Mouse (Mus musculus): ENCODE data around the gene Sfrp2. TPM values are rescaled to one million over a fixed set of nuclear protein-coding genes. Genes with fewer than 3 reads are reported as not detected.

The Sfrp2 gene
- polyA plus RNA-seq, 1 experiment from 2014 or later = 46.7 TPM

DNA sequence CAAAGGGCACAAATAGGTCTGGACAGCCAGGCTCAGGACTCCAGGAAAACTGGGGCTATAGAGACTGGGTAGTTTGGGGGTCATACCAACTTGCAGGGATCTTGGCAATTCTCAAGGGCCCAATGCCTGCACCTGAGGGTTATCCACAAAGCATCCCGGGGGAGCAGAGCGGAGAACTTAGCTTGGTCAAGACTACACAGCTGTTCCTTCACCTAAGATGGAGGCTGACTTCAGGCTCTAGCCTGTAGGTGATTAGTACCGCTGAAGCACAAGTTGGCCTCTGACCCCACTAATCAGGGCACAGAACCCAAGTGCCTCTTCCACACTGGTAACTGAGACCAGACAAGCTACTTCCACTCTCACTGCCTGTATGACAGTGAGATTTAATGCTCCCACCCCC lies 18.6 kb downstream of the Sfrp2 start:
- Histone ChIP-seq H3K4me3 (ENCODE audit: low read depth, low read length) (no peak overlapping the region), H3K4me1 (ENCODE audit: control insufficient read depth, insufficient read depth, low read length) (peaks cover 6% of the 10 kb centered on the region), H3K9me3 (replicated peaks; ENCODE audit: control insufficient read depth, low read length, poor library complexity, severe bottlenecking) (no peaks in the 10 kb centered on the region), H3K4me2 (ENCODE audit: low read length) (no peak overlapping the region), H3K27ac (ENCODE audit: low read length) (no peak overlapping the region), H3K27me3 (ENCODE audit: control insufficient read depth, insufficient read depth, low read depth, low read length) (no peaks in the 10 kb centered on the region), H3K36me3 (ENCODE audit: control insufficient read depth, insufficient read depth, low read length) (no peaks in the 10 kb centered on the region), H3K9ac (ENCODE audit: low read depth, low read length) (no peak overlapping the region)
- 73% methylated on average over 3 of the region's 3 CpGs for WGBS
- ATAC-seq = no peak

DNA sequence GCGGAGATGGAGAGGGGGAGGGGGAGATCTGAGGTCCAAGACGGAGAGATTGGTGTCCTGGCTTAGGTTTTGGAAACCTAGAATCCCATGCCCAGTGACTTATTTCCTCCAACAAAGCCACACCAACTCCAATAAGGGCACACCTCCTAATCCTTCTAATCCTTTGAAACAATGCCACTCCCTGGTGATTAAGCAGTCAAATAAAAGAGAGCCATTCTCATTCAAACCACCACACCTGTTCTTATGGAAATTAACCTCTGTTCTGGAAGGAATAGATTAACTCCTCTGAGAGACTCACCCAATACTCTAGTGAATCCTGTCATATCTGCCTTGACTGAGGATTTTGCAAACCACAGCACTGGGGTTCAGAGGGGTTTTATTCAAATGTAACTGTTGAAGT lies 21.0 kb downstream of the Sfrp2 start:
- 42% methylated on average over 2 of the region's 2 CpGs for WGBS
- no peak overlapping the region for H3K27ac ChIP-seq (ENCODE audit: low read length)
- peaks cover 6% of the 10 kb centered on the region for H3K4me1 ChIP-seq (ENCODE audit: control insufficient read depth, insufficient read depth, low read length)
- H3K4me2 ChIP-seq (ENCODE audit: low read length) = no peak overlapping the region
- no peak overlapping the region for H3K9ac ChIP-seq (ENCODE audit: low read depth, low read length)
- H3K36me3 ChIP-seq (ENCODE audit: control insufficient read depth, insufficient read depth, low read length) = no peaks in the 10 kb centered on the region
- ATAC-seq = no peak
- H3K9me3 ChIP-seq (replicated peaks; ENCODE audit: control insufficient read depth, low read length, poor library complexity, severe bottlenecking) = no peaks in the 10 kb centered on the region
- H3K4me3 ChIP-seq (ENCODE audit: low read depth, low read length) = no peak overlapping the region
- no peaks in the 10 kb centered on the region for H3K27me3 ChIP-seq (ENCODE audit: control insufficient read depth, insufficient read depth, low read depth, low read length)

DNA sequence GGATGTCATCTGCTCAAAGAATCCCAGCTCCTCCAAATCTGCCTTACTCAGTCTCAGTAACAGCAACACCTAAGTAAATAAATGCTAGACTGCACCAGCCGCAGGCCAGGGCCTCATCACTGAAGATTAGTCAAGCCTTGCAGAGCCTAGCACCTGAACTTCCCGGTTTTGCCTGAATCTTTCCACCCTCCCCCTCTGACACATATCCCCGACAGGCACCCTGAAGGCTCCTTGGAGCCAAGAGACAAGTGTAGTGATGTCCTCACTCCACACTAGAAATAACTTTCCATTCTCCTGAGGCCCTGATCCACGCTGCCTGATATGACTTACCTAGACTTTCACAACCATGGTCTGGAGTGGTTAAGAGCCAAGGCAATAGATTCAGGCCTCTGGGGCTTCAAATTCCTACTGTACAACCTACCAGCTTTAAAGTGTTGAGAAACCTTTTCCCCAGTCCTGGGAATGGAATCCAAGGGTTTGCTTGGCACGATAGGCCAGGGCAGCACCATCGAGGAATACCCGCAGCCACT lies 21.7 kb downstream of the Sfrp2 start:
- 84% methylated on average over 7 of the region's 7 CpGs for WGBS
- H3K27me3 ChIP-seq (ENCODE audit: control insufficient read depth, insufficient read depth, low read depth, low read length) = no peaks in the 10 kb centered on the region
- H3K27ac ChIP-seq (ENCODE audit: low read length) = no peak overlapping the region
- H3K36me3 ChIP-seq (ENCODE audit: control insufficient read depth, insufficient read depth, low read length) = no peaks in the 10 kb centered on the region
- H3K4me3 ChIP-seq (ENCODE audit: low read depth, low read length) = no peak overlapping the region
- peaks cover 6% of the 10 kb centered on the region for H3K4me1 ChIP-seq (ENCODE audit: control insufficient read depth, insufficient read depth, low read length)
- no peak overlapping the region for H3K9ac ChIP-seq (ENCODE audit: low read depth, low read length)
- no peaks in the 10 kb centered on the region for H3K9me3 ChIP-seq (replicated peaks; ENCODE audit: control insufficient read depth, low read length, poor library complexity, severe bottlenecking)
- H3K4me2 ChIP-seq (ENCODE audit: low read length) = no peak overlapping the region
- no peak for ATAC-seq

DNA sequence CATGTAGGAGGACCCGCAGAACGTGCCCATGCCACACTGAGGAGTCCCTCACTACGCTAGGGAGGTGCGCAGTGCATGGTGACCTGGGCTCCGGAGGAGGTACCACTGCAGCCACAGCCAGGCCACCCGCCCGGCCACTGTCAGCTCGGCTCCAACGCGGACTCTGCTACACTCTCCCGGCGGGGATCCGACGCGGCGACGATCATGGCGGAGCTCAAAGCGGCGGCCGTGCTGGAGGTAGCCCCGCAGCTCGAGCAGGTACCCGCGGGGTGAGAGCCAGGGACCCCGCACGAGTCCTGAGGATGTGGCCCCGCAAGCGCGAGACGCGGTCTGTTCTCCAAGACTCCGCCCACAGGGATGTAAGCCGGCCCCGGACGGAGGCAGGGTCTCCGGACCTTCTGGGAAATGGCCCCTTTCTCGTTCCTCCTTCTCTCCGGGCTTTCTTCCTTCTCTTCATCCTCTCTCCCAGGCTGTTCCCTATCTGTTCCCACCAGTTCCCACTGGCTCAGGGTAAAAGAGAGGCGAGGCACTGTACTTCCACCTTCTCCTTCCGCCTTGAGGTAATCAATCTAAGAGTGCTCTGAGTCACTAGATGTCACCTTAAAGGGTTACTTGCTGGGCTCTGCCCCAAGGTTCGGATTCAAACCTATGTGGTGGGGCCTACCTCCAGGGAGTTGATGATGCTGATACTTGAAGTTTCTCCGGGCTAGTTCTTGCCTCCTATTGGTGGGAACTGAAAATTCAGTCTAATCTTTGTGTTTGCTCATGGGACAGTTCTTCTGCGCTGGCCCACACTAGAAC lies 23.7 kb downstream of the Sfrp2 start:
- H3K4me3 ChIP-seq (ENCODE audit: low read depth, low read length) = peak overlapping the region; percentile 71
- H3K36me3 ChIP-seq (ENCODE audit: control insufficient read depth, insufficient read depth, low read length) = no peaks in the 10 kb centered on the region
- no peaks in the 10 kb centered on the region for H3K9me3 ChIP-seq (replicated peaks; ENCODE audit: control insufficient read depth, low read length, poor library complexity, severe bottlenecking)
- no peak overlapping the region for H3K27ac ChIP-seq (ENCODE audit: low read length)
- peak; percentile 89 for ATAC-seq
- 3% methylated on average over 44 of the region's 44 CpGs for WGBS
- peaks cover 3% of the 10 kb centered on the region; the same call in 1 of the 2 replicates for H3K4me1 ChIP-seq (ENCODE audit: control insufficient read depth, insufficient read depth, low read length)
- peak overlapping the region; percentile 76 for H3K4me2 ChIP-seq (ENCODE audit: low read length)
- H3K27me3 ChIP-seq (ENCODE audit: control insufficient read depth, insufficient read depth, low read depth, low read length) = no peaks in the 10 kb centered on the region
- peak overlapping the region; percentile 80 for H3K9ac ChIP-seq (ENCODE audit: low read depth, low read length)

DNA sequence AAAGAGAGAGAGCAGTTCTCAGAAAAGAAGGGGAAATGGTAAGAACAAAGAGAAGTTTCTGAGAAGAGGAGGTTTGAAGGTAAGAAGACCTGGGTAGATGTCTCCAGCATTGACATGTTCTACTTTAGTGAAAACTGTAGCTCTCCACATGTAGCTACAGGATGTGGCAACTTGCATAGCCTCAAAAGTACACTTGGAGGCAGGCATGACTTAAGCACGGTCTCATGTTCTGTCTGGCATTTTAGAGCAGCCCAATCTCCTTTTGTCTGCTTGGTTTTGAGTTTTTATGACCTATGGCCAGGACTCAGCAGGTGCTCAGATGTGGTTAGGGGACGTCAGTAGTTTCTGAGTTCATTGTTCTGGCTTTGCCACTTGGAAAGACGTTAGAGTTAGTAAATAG lies 25.3 kb downstream of the Sfrp2 start:
- no peak overlapping the region for H3K4me2 ChIP-seq (ENCODE audit: low read length)
- no peak for ATAC-seq
- WGBS = 53% methylated on average over 3 of the region's 3 CpGs
- no peak overlapping the region for H3K9ac ChIP-seq (ENCODE audit: low read depth, low read length)
- H3K36me3 ChIP-seq (ENCODE audit: control insufficient read depth, insufficient read depth, low read length) = no peaks in the 10 kb centered on the region
- H3K27me3 ChIP-seq (ENCODE audit: control insufficient read depth, insufficient read depth, low read depth, low read length) = no peaks in the 10 kb centered on the region
- peaks cover 3% of the 10 kb centered on the region; the same call in 1 of the 2 replicates for H3K4me1 ChIP-seq (ENCODE audit: control insufficient read depth, insufficient read depth, low read length)
- no peak overlapping the region for H3K27ac ChIP-seq (ENCODE audit: low read length)
- no peak overlapping the region for H3K4me3 ChIP-seq (ENCODE audit: low read depth, low read length)
- no peaks in the 10 kb centered on the region for H3K9me3 ChIP-seq (replicated peaks; ENCODE audit: control insufficient read depth, low read length, poor library complexity, severe bottlenecking)

DNA sequence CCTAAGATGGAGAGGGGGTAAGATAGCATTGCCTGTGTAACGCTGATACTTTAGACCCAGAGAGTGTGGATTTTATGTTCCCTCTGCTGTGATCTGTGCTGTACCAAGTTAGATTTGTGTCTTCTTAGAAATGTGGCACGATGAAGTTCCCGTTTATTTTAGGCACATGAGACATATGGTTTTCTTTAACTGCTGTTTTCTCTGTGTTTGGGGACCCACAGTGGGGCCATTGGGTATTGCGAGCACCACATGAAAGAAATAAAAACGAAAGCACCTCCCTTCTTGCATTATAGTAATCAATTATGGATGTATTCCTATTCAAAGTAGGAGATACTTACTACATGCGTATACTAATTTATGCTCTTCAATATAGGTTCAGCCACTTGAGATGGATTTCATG lies 31.0 kb downstream of the Sfrp2 start:
- H3K4me1 ChIP-seq (ENCODE audit: control insufficient read depth, insufficient read depth, low read length) = no peaks in the 10 kb centered on the region
- ATAC-seq = no peak
- no peak overlapping the region for H3K4me3 ChIP-seq (ENCODE audit: low read depth, low read length)
- H3K27me3 ChIP-seq (ENCODE audit: control insufficient read depth, insufficient read depth, low read depth, low read length) = no peaks in the 10 kb centered on the region
- 82% methylated on average over 6 of the region's 6 CpGs for WGBS
- no peaks in the 10 kb centered on the region for H3K36me3 ChIP-seq (ENCODE audit: control insufficient read depth, insufficient read depth, low read length)
- no peak overlapping the region for H3K9ac ChIP-seq (ENCODE audit: low read depth, low read length)
- no peak overlapping the region for H3K4me2 ChIP-seq (ENCODE audit: low read length)
- H3K27ac ChIP-seq (ENCODE audit: low read length) = no peak overlapping the region
- no peaks in the 10 kb centered on the region for H3K9me3 ChIP-seq (replicated peaks; ENCODE audit: control insufficient read depth, low read length, poor library complexity, severe bottlenecking)

DNA sequence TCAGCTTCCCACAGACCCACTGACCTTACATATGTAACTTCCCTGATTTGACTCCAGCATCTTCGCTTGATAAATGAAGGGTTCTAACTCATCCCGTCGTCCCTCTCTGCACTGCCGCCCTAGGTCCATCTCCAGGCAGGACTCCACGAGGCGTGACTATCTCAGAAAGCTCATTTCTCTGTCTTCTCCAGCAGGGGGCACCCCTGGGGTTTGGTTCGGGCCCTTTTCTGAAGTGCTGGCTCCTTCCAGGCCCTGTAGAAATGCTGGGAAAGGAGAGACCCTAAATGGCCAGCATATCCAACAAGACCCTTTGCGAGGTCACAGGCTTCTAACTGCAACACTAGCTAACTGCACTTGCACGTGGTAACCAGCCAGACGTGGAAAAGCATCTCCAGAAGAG lies 31.7 kb downstream of the Sfrp2 start:
- Histone ChIP-seq H3K27me3 (ENCODE audit: control insufficient read depth, insufficient read depth, low read depth, low read length) (no peaks in the 10 kb centered on the region), H3K4me2 (ENCODE audit: low read length) (no peak overlapping the region), H3K4me1 (ENCODE audit: control insufficient read depth, insufficient read depth, low read length) (no peaks in the 10 kb centered on the region), H3K36me3 (ENCODE audit: control insufficient read depth, insufficient read depth, low read length) (no peaks in the 10 kb centered on the region), H3K9ac (ENCODE audit: low read depth, low read length) (no peak overlapping the region), H3K9me3 (replicated peaks; ENCODE audit: control insufficient read depth, low read length, poor library complexity, severe bottlenecking) (no peaks in the 10 kb centered on the region), H3K27ac (ENCODE audit: low read length) (no peak overlapping the region), H3K4me3 (ENCODE audit: low read depth, low read length) (no peak overlapping the region)
- peak; percentile 56; the same call in 1 of the 2 replicates for ATAC-seq
- 9% methylated on average over 10 of the region's 10 CpGs for WGBS

DNA sequence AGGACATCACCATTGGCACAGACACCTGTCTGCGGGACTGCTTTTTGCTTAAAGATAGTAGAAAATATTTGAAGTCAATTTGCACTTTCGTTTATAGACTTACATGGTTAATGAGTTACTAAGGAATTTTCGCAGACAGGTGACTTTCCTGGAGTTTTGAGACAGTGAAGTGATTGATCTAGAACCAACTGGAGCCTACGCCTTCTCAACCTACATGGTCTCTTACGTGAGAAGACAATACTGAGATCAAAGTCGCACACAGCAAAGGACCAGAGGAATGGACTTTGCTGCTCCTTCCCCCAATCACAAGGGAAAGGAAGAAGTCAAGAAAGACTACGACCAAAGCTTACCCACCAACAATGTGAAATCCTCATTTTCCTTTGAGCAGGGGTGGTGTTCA lies 33.4 kb downstream of the Sfrp2 start:
- Histone ChIP-seq H3K4me2 (ENCODE audit: low read length) (no peak overlapping the region), H3K27ac (ENCODE audit: low read length) (no peak overlapping the region), H3K36me3 (ENCODE audit: control insufficient read depth, insufficient read depth, low read length) (no peaks in the 10 kb centered on the region), H3K4me1 (ENCODE audit: control insufficient read depth, insufficient read depth, low read length) (no peaks in the 10 kb centered on the region), H3K27me3 (ENCODE audit: control insufficient read depth, insufficient read depth, low read depth, low read length) (no peaks in the 10 kb centered on the region), H3K9ac (ENCODE audit: low read depth, low read length) (no peak overlapping the region), H3K9me3 (replicated peaks; ENCODE audit: control insufficient read depth, low read length, poor library complexity, severe bottlenecking) (no peaks in the 10 kb centered on the region), H3K4me3 (ENCODE audit: low read depth, low read length) (no peak overlapping the region)
- 91% methylated on average over 7 of the region's 7 CpGs for WGBS
- ATAC-seq = no peak

DNA sequence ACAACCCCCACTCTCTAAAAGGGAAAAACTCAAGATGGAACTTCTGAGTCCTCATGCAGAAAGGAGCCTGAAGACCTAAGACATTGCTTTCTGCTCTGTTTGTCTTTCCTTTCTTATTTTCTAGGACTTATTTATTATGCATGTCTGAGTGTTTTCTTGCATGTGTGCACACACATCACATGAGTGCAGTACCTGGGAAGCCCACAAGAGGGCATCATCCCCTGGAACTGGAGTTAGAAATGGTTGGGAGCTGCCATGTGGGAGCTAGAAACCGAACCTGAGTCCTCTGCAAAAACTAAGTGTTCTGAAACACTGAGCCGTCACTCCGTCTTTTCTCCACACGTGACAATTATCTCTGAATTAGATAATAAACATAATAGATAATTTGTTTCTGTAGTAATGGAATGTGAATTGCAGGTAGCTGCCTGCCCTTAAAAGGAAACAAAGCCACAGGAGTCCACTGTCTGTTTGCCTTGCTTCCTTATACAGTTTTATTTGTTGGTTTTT lies 35.6 kb downstream of the Sfrp2 start:
- H3K36me3 ChIP-seq (ENCODE audit: control insufficient read depth, insufficient read depth, low read length) = no peaks in the 10 kb centered on the region
- no peaks in the 10 kb centered on the region for H3K9me3 ChIP-seq (replicated peaks; ENCODE audit: control insufficient read depth, low read length, poor library complexity, severe bottlenecking)
- H3K4me1 ChIP-seq (ENCODE audit: control insufficient read depth, insufficient read depth, low read length) = no peaks in the 10 kb centered on the region
- WGBS = 98% methylated on average over 4 of the region's 4 CpGs
- H3K9ac ChIP-seq (ENCODE audit: low read depth, low read length) = no peak overlapping the region
- H3K27ac ChIP-seq (ENCODE audit: low read length) = no peak overlapping the region
- no peak for ATAC-seq
- H3K4me3 ChIP-seq (ENCODE audit: low read depth, low read length) = no peak overlapping the region
- H3K4me2 ChIP-seq (ENCODE audit: low read length) = no peak overlapping the region
- H3K27me3 ChIP-seq (ENCODE audit: control insufficient read depth, insufficient read depth, low read depth, low read length) = no peaks in the 10 kb centered on the region

Data from midbrain, embryonic 16.5 days (tissue).